Mouse (Mus musculus) testis, adult 2 months (tissue): ENCODE data around the gene Aif1l.

Source experiments
- CTCF ChIP-seq: fragments of 200-500 bp; IDR thresholded peaks from 2 replicates; pipeline ENCODE4 v1.5.1; 2012; ENCODE audit warnings: low read depth, mild to moderate bottlenecking, inconsistent platforms, low read length, moderate library complexity; ENCODE audit not compliant: control insufficient read depth, insufficient read depth, insufficient replicate concordance
- POLR2A ChIP-seq: fragments of 200-500 bp; IDR thresholded peaks from 2 replicates; pipeline ENCODE4 v1.6.1; 2012; ENCODE audit warnings: low read depth, mild to moderate bottlenecking, inconsistent platforms, low read length, moderate library complexity; ENCODE audit not compliant: control insufficient read depth

- TF ChIP-seq CTCF, result no peak
- TF ChIP-seq POLR2A, result no peak
Measured at GRCm38 (mm10) chr2:31961791-31962222, 11.9 kb downstream of the Aif1l start.
